Mouse (Mus musculus): ENCODE measurements around the gene Krt8. TPM values are rescaled to one million over a fixed set of nuclear protein-coding genes. Genes with fewer than 3 reads are reported as not detected.
A peak's percentile ranks its signal among the peaks of the same experiment; 100 is the strongest.

The Krt8 gene
- polyA plus RNA-seq, 1 experiment from 2014 or later = 35.6 TPM

DNA sequence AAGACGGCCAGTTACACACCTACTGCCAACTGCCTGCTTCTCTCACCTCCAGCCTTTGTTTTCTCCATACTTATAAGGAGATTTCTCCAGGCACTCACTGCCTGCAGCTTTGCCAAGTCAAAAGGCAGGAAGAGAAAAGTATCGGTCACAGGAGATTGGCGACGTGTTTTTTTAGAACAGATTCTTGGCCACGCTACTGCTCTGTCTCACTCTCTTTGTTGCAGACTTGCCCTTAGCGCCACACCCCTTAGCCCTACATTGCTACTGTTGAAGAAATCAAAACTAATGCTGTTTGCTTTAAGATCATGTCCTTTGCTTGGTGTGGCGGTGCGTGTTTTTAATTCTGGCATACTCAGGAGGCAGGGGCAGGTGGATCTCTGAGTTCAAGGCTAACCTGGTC, 19.6 kb upstream of the Krt8 start:
- Histone ChIP-seq H3K4me1 (peaks cover 42% of the 10 kb centered on the region), H3K9me3 (no peaks in the 10 kb centered on the region), H3K36me3 (replicated peaks) (no peaks in the 10 kb centered on the region), H3K27me3 (ENCODE audit: poor library complexity, severe bottlenecking) (peaks cover 58% of the 10 kb centered on the region), H3K27ac (no peak overlapping the region), H3K4me3 (no peak overlapping the region)
- 80% methylated on average over 8 of the region's 8 CpGs for WGBS
- DNase-seq (ENCODE audit: extremely low spot score, low spot score) = no peak

DNA sequence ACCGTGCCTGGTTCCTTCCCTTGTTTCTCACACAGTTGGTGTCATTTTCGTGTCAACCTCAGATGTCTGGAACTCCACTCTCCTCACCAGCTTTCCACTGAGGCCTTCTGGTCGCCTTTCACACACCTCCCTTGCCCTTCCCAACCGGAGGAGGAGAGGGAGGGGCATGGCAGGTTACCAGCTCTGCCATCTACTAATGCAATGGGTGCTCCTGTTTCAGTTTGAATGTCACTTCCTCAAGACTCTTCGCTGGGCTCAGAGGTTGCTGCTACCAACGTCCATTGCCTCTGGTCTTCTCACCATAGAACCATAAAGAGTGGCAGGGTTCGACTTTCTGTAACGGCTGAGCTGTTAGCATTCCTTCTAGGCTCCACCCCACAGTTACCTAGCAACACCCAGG, 18.2 kb upstream of the Krt8 start:
- no peak overlapping the region for H3K4me3 ChIP-seq
- peaks cover 40% of the 10 kb centered on the region for H3K4me1 ChIP-seq
- H3K27me3 ChIP-seq (ENCODE audit: poor library complexity, severe bottlenecking) = peaks cover 44% of the 10 kb centered on the region
- no peaks in the 10 kb centered on the region for H3K36me3 ChIP-seq (replicated peaks)
- H3K27ac ChIP-seq = peak overlapping the region; percentile 40
- no peak for DNase-seq (ENCODE audit: extremely low spot score, low spot score)
- 45% methylated on average over 8 of the region's 8 CpGs for WGBS
- H3K9me3 ChIP-seq = no peaks in the 10 kb centered on the region

DNA sequence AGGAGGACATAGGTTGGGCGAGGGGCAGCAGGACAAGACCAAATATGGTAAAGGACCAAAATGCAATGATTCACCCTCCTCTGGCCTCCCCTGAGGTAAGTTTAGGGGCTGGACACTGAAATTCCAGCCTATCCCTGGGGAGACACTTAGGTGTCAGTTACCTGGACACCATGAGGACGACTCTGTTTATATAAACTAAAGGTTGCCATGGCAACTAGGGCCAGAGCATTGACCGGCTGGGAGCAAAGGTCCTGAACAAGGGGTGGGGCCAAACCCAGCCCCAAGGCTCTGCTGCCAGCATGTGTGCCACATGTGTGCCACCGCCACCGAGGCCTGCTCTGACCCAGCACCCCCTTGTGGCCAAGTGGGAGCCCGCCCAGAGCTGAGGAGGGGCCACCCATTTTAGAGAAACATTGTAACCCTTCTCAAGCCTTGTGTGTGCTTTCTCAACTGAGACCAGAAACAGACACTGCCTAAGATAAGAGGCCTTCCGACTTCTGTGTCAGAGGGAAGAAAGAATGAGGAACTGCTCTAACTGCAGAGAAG, 13.7 kb upstream of the Krt8 start:
- DNase-seq (ENCODE audit: extremely low spot score, low spot score) = peak; percentile 47

DNA sequence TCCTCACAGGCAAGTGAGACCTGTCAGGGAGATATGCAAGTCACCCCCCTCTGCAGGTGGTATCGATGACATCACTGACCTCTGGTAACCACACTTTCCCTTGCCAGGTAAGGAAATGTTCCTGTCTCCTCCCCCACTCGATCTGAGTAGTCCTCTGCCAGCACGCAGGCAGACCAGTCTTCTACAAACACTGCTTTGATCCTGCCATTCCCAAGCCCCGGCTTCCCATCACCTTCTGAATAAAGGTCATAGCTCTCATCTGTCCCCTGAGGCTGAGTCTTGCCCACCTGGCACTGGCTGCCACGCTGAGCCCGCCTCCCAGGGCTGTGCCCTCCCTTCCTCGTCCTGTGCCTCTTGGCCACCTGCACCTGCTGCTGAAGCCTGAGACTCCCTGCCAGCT, 12.5 kb upstream of the Krt8 start:
- Histone ChIP-seq H3K27ac (no peak overlapping the region), H3K27me3 (ENCODE audit: poor library complexity, severe bottlenecking) (no peaks in the 10 kb centered on the region; the same call in 1 of the 2 replicates), H3K4me1 (peaks cover 41% of the 10 kb centered on the region), H3K36me3 (replicated peaks) (no peaks in the 10 kb centered on the region), H3K4me3 (no peak overlapping the region), H3K9me3 (no peaks in the 10 kb centered on the region)
- WGBS = 31% methylated on average over 7 of the region's 7 CpGs
- no peak for DNase-seq (ENCODE audit: extremely low spot score, low spot score)

More for the DNA sequence above, 13.7 kb upstream of the Krt8 start:
- Histone ChIP-seq H3K9me3 (no peaks in the 10 kb centered on the region), H3K27ac (no peak overlapping the region), H3K4me3 (no peak overlapping the region), H3K4me1 (peaks cover 49% of the 10 kb centered on the region), H3K27me3 (ENCODE audit: poor library complexity, severe bottlenecking) (no peaks in the 10 kb centered on the region), H3K36me3 (replicated peaks) (no peaks in the 10 kb centered on the region)
- WGBS = 20% methylated on average over 7 of the region's 7 CpGs

DNA sequence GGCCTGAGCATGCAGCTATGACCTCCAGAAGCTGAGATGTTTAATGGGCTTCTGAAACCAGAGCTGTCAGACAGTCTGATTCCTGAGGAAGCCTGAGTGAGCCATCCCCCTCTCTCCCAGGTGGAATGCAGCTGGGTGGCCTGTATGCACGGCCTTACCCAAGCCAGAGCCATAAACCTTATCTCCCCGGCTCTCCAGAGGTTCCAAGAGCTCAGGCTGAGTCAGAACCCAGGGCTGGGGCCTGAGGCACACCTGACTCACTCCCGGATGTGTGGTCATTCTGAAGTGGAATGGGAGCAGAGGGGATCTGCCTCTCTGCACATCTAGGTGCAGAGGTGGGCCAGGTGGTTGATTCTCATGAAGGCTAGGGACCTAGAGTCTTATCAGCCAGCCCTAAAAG, 11.8 kb upstream of the Krt8 start:
- Histone ChIP-seq H3K27ac (peak overlapping the region; percentile 32; the same call in 1 of the 2 replicates), H3K36me3 (replicated peaks) (no peaks in the 10 kb centered on the region), H3K9me3 (no peaks in the 10 kb centered on the region), H3K4me1 (peaks cover 41% of the 10 kb centered on the region), H3K27me3 (ENCODE audit: poor library complexity, severe bottlenecking) (no peaks in the 10 kb centered on the region; the same call in 1 of the 2 replicates), H3K4me3 (no peak overlapping the region)
- 50% methylated on average over 3 of the region's 3 CpGs for WGBS
- DNase-seq (ENCODE audit: extremely low spot score, low spot score) = no peak

DNA sequence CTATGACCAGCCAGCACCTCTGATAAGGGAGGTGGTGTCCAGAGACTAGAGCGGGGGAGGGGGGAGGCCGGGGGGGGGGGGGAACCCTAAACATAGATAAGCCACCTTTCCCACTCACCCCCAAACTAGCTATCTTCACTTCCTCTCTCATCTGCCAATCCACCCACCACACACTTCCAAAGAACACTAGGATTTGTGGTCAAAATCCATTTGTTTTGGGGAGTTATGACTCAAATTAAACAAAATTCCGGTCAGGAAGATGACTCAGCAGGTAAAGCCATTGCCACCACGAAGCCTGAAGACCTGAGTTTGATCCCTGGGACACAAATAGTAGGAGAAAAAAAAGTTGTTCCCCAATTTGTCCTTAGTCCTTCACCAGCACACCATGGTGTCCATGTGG, 10.6 kb upstream of the Krt8 start:
- no peaks in the 10 kb centered on the region for H3K36me3 ChIP-seq (replicated peaks)
- H3K9me3 ChIP-seq = no peaks in the 10 kb centered on the region
- H3K4me3 ChIP-seq = no peak overlapping the region
- H3K27me3 ChIP-seq (ENCODE audit: poor library complexity, severe bottlenecking) = no peaks in the 10 kb centered on the region; the same call in 1 of the 2 replicates
- no peak for DNase-seq (ENCODE audit: extremely low spot score, low spot score)
- peaks cover 41% of the 10 kb centered on the region for H3K4me1 ChIP-seq
- no peak overlapping the region for H3K27ac ChIP-seq
- 56% methylated on average over 3 of the region's 4 CpGs for WGBS

DNA sequence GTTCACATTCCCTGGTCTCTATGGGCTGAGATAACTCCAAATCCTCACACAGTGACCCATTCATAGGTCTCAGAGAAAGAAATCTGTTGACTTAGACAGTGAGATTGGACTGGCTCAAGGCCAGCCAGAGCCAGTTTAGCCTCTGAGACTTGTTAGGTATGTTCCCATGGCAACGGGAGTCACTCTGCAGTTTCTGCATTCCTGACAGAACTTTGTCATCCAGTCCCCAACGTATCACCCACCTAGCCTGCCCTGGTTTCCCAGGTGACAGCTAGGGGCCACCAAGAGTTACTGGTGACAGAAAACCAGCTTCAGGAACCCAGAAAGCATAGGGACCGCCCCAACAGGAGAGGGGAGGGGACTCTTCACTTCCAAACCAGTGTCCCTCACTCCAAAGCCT, 9.4 kb upstream of the Krt8 start:
- Histone ChIP-seq H3K9me3 (no peaks in the 10 kb centered on the region), H3K27me3 (ENCODE audit: poor library complexity, severe bottlenecking) (peaks cover 4% of the 10 kb centered on the region), H3K27ac (peak overlapping the region; percentile 56; the same call in 1 of the 2 replicates), H3K4me3 (no peak overlapping the region), H3K4me1 (peaks cover 41% of the 10 kb centered on the region), H3K36me3 (replicated peaks) (no peaks in the 10 kb centered on the region)
- WGBS = 41% methylated on average over 3 of the region's 3 CpGs
- no peak for DNase-seq (ENCODE audit: extremely low spot score, low spot score)

DNA sequence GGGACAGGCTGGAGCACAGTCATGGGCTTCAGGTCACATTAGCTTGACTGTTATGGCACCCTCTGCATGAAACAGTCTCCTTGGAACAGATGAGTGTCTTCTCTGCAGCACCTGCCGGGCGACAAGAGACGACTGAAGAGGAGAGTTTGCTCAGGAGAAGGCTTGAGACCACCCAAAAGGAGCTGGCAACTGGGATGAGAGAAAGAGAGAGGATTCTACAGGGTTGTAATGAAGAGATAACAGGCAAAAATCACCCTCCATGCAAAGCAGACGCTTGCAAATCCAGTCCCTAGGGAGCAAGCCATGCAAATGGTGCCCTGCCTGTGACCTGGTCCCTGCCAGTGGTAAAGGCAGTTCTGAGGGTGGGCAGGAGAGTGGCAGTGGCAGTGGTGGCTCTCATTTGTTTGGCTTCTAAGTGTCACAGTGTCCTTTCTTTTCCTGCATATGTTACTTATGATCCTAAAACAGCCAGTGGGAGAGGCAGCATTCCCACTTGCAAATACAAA, 8.0 kb upstream of the Krt8 start:
- no peaks in the 10 kb centered on the region for H3K36me3 ChIP-seq (replicated peaks)
- peaks cover 17% of the 10 kb centered on the region for H3K27me3 ChIP-seq (ENCODE audit: poor library complexity, severe bottlenecking)
- H3K4me3 ChIP-seq = no peak overlapping the region
- no peak for DNase-seq (ENCODE audit: extremely low spot score, low spot score)
- peaks cover 39% of the 10 kb centered on the region for H3K4me1 ChIP-seq
- H3K27ac ChIP-seq = no peak overlapping the region
- no peaks in the 10 kb centered on the region for H3K9me3 ChIP-seq
- WGBS = 62% methylated on average over 4 of the region's 4 CpGs

DNA sequence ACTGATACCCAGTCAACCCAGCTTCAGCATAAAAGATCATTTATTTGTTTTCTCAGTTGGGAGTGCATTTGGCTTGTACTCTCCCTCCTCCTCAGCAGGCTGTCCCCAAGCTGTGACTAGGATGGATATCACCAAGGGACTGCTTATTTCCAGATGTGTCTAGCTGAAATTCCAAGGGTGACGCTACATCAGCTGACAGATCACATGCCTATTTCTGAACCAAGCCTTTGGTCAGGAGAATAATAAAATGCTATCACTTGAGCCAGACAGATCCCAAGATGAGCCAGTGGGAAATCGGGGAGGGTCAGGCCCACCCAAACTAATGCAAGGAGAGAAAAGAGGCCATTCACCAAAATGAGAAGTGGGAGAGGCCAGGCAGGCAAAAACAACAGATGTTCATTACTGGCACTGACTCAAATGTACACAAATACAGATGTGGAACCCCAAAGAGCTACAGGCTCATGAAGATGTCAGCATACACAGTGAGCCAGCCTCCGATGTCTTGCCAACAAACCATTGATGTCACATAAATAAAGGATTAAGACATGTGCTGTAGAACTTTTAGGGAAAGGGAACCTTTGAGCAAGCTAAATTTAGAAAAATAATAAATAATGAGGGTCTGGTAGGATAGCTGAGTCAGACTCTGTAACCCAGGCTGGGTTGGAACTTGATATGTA, 6.4 kb upstream of the Krt8 start:
- 82% methylated on average over 3 of the region's 3 CpGs for WGBS
- Histone ChIP-seq H3K4me1 (peaks cover 35% of the 10 kb centered on the region), H3K36me3 (replicated peaks) (no peaks in the 10 kb centered on the region), H3K9me3 (no peaks in the 10 kb centered on the region), H3K27ac (no peak overlapping the region), H3K27me3 (ENCODE audit: poor library complexity, severe bottlenecking) (peaks cover 33% of the 10 kb centered on the region), H3K4me3 (no peak overlapping the region)
- DNase-seq (ENCODE audit: extremely low spot score, low spot score) = no peak

DNA sequence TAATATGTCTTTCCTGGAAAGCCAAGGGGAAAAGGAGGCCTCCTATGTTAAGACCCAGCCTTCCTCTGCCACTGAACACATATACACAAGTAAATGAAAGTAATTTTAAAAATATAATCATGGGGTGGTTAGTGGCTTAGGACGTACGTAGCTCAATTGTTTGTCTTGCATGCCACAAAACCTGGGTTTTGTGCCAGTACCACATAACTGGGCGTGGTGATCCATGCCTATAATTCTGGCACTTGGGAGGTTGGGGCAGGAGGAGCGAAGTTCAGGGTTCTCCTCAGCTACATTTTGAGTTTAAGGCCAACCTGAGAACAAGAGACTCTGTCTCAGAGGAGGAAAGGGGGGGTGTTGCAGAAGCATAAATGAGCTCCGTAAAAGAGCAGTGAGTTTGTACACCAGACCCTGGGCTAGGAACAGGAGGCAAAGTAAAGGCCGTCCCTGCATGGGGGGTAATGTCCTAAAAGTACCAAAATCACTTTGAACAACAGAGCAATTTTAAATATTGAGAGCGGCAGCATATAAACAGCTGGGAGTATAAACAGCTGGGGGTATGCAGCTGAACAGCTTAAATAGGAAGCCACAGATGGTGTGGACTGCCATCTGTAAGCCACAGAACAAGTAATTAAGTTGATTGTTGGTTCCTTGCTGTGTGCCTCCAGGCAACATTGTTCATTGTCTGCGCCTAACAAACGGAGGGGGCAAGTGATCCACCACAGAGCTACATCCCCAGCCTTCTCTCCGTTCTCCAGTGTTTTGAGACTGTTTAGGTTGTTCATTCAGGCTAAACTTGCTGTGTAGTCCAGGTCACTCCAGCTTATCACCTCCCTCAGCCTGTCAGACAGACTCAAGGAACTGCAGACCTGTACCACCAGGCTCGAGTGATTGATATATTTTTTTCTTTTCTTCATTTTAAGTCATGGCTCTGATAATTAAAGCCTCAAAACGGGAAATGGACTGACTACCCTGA, 3.1 kb upstream of the Krt8 start:
- H3K36me3 ChIP-seq (replicated peaks) = no peaks in the 10 kb centered on the region
- peak overlapping the region; percentile 12; the same call in 1 of the 2 replicates for H3K27ac ChIP-seq
- DNase-seq (ENCODE audit: extremely low spot score, low spot score) = no peak
- peaks cover 45% of the 10 kb centered on the region for H3K4me1 ChIP-seq
- H3K27me3 ChIP-seq (ENCODE audit: poor library complexity, severe bottlenecking) = peaks cover 66% of the 10 kb centered on the region
- no peak overlapping the region for H3K4me3 ChIP-seq
- H3K9me3 ChIP-seq = no peaks in the 10 kb centered on the region
- WGBS = 44% methylated on average over 12 of the region's 12 CpGs

DNA sequence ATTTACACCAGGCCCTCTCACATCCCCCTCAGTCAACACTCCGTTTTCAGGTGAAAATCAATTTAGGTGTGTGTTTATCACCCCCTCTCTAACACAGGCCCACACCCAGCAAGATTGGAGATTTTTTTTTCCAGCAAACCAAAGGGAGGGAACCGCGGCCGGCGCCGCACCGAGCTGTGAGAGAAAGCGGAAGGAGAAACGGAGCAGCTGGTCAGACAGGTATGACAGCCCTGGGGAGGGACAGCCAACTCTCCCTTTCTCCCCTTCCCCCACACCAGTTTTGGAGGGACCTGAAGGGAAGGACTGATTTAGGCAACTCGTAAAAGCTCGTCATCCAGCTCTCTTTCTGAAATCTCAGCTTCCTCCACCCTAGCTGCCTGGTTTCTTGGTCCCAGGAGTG, 2.0 kb upstream of the Krt8 start:
- 0 out of 2 replicates have a peak overlapping the region, but pooled peaks have one; percentile 12 for H3K27ac ChIP-seq
- 30% methylated on average over 11 of the region's 11 CpGs for WGBS

DNA sequence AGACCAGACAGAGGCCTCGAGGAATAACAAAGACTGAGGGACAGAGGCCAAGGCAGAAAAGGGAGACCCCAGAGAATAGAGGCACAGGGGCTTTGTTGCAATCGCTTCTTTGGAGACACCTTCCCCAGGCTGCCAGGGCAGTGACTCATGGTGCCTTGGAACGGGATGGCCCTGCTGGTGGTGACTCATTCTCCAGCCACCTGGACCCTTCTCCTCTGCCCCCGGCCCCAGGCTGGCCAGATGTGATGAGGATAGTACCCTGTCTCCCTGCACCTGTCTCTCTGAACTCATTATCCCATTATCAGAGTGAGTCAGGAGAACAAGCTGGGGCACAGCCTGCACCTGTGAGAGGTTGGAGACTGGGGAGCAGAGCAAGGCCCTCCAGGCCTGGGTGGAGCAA, 1.0 kb upstream of the Krt8 start:
- Histone ChIP-seq H3K4me3 (no peak overlapping the region), H3K27me3 (ENCODE audit: poor library complexity, severe bottlenecking) (peaks cover 87% of the 10 kb centered on the region), H3K4me1 (peaks cover 52% of the 10 kb centered on the region), H3K27ac (no peak overlapping the region), H3K9me3 (no peaks in the 10 kb centered on the region), H3K36me3 (replicated peaks) (no peaks in the 10 kb centered on the region)
- no peak for DNase-seq (ENCODE audit: extremely low spot score, low spot score)
- WGBS = 50% methylated on average over 4 of the region's 4 CpGs

More for the DNA sequence above, 2.0 kb upstream of the Krt8 start:
- H3K9me3 ChIP-seq = no peaks in the 10 kb centered on the region
- no peak for DNase-seq (ENCODE audit: extremely low spot score, low spot score)
- no peak overlapping the region for H3K4me3 ChIP-seq
- H3K36me3 ChIP-seq (replicated peaks) = no peaks in the 10 kb centered on the region
- H3K4me1 ChIP-seq = peaks cover 52% of the 10 kb centered on the region
- H3K27me3 ChIP-seq (ENCODE audit: poor library complexity, severe bottlenecking) = peaks cover 77% of the 10 kb centered on the region

All from forebrain, embryonic 10.5 days (tissue).